Mouse (Mus musculus): ENCODE results near the gene Gm49405.
"Not testable (repeated sequence)": the region's sequence is repeated elsewhere in the genome, so short reads cannot be mapped to it uniquely, and the experiment has no call there.

Gene Gm49405

GRCm38 (mm10) chr19:4000119-4000900 lies at the start of gene Gm49405, which contains the start of gene Nudt8:
Gene Gm49405, plus strand, starts transcription at chr19:4000626.
Gene Nudt8, plus strand, starts transcription at chr19:4000580.
- peak; percentile 99 for DNase-seq (ENCODE audit: low spot score)

GRCm38 (mm10) chr19:3951461-3951860 lies 49.0 kb upstream of the Gm49405 start:
- DNase-seq (ENCODE audit: low spot score): no peak

- no peak for DNase-seq (ENCODE audit: low spot score)
Observed at GRCm38 (mm10) chr19:3952099-3952498, 48.3 kb upstream of the Gm49405 start.

DNA sequence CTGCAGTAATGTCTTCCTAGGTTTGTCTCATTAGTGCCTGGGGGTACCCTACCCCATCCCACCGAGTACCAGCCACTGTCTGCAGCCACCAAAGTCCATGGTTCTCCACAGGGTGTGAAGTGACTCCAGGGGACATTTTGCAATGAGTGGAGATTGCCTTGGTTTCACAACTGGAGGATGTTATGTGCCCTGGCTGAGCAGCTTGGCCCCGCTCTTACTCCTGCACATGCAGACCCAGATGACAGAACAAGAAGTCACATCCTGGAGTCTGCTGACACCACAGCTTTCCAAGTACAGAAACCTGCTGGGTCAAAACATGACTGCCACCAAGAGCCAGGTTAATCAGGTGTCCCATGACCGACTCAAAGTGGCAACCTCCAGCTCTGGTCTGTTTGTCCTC lies 45.4 kb upstream of the Gm49405 start:
- DNase-seq (ENCODE audit: low spot score): peak; percentile 30

GRCm38 (mm10) chr19:3955804-3956203 lies 44.6 kb upstream of the Gm49405 start:
- no peak for DNase-seq (ENCODE audit: low spot score)

GRCm38 (mm10) chr19:3957296-3958036 lies 43.0 kb upstream of the Gm49405 start:
- not testable (repeated sequence) for DNase-seq (ENCODE audit: low spot score)

- DNase-seq (ENCODE audit: low spot score): peak; percentile 66
Observed at GRCm38 (mm10) chr19:3958470-3958869, 42.0 kb upstream of the Gm49405 start, which contains the start of gene Aldh3b3. Gene Aldh3b3, plus strand, starts transcription at chr19:3958645.

DNA sequence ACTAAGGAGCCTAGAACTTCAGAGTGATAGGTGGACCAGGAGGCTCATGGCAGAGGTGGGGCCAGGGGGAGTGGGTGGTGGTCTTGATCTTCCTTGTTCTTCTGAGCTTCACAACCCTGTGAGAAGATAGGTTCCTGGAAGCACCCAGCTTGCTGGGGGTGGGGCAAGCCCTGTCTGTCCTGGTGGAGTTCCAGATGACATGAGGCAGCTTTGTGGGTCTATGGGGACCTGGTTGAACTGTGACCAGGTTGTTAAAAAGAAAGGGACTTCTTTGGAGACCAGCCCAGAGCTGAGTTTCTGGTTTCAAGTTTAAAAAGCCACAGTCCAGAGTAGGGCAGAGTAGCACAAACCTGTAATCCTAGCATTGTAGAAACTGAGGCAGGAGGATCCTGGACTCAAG lies 41.4 kb upstream of the Gm49405 start:
- DNase-seq (ENCODE audit: low spot score): peak; percentile 62

DNA sequence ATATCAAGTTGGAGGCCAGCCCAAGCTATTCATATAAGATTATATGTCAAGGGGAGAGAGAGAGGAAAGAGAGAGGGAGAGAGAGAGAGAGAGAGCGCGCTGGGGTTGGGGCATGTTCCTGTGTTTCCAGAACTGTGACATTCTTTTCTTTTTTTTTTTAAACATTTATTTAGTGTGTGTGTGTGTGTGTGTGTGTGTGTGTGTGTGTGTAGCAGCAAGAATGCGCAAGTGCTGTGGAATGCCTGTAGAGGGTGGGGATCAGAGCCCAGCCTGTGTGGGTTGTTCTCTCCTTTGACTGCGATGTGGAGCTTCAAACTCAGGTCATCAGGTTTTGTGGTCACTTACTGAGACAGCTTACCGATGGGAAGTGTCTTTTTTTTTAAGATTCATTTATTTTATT lies 40.2 kb upstream of the Gm49405 start:
- no peak for DNase-seq (ENCODE audit: low spot score)

- not testable (repeated sequence) for DNase-seq (ENCODE audit: low spot score)
Observed at GRCm38 (mm10) chr19:3961805-3962204, 38.6 kb upstream of the Gm49405 start.

DNA sequence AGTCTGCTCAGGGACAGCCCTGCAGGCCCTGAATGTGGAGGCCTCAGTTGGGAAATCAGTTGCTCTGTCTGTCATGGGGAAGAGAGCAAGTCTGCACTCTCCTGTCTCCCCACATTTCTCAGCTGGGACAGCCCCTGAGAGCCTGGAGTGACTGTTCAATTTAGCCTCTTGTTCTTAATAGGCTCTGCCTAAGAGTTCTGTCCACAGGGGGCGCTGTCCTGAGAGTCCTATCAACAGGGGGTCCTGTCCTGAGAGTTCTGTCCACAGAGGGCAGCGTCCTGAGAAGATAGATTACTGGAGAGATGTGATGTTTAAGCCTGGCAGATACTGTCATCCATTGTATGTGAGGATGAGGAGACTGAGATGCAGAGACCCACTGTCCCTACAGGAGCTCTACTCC lies 38.0 kb upstream of the Gm49405 start:
- peak; percentile 51 for DNase-seq (ENCODE audit: low spot score)

DNA sequence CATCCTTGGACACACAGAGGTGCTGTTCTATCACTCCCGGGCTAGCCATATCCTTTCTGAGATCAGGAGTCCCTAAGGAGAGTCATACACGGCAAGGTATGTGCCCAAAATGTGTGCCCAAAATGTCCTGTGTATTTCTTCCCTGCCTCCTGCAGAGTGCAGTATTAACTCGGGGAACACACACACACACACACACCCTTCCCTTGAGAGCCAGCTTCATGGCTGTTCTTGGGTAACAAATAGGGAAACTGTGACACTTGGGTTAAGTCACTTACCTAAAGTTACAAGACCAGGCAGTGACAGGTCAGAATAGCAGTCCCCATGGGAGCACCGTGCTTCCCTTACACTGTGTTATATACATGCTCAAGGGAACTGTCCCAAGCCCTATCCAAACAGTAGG lies 36.4 kb upstream of the Gm49405 start:
- DNase-seq (ENCODE audit: low spot score): no peak

- no peak for DNase-seq (ENCODE audit: low spot score)
Observed at GRCm38 (mm10) chr19:3966330-3967075, 33.9 kb upstream of the Gm49405 start.

- DNase-seq (ENCODE audit: low spot score): no peak
Observed at GRCm38 (mm10) chr19:3967258-3967657, 33.2 kb upstream of the Gm49405 start.

- DNase-seq (ENCODE audit: low spot score): peak; percentile 38
Observed at GRCm38 (mm10) chr19:3972229-3972628, 28.2 kb upstream of the Gm49405 start, which contains the start of gene Aldh3b2. Gene Aldh3b2, plus strand, starts transcription at chr19:3972328.

DNA sequence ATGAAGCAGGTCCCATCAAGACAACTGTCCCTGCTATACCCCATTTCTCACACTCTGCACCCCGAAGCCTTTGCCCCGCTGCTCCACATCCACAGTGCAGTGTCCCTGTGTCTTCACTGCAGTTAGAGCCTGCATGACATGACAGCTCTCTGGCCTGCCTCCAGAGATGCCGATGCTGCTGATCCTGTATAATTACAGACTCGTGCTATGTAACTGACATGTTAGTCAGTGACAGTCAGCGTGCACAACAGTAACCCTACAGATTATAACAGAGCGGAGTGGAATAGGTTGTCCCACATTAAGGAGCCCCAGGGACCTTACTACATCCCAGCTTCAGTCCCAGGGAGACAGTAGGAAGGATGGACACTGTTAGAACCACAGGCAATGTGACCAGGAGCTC lies 25.8 kb upstream of the Gm49405 start:
- DNase-seq (ENCODE audit: low spot score): not testable (repeated sequence)

DNA sequence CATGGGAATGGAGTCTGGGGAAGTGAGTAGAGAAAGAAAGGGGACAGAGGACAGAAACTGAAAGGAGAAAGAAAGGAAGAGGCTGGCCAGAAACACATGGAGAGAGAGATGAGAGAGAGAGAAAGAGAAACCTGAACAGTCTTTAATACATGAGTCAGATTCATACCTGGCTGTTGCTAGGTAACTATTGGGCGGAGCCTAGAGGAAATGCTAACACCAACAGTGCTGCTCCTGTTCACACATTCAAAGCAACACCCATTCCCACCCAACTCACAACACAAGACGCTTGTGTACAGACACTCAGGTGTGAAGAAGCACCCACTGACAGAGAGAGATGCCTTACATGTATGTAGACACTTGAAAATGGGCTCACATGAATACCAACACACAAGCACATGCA lies 24.6 kb upstream of the Gm49405 start:
- no peak for DNase-seq (ENCODE audit: low spot score)

DNA sequence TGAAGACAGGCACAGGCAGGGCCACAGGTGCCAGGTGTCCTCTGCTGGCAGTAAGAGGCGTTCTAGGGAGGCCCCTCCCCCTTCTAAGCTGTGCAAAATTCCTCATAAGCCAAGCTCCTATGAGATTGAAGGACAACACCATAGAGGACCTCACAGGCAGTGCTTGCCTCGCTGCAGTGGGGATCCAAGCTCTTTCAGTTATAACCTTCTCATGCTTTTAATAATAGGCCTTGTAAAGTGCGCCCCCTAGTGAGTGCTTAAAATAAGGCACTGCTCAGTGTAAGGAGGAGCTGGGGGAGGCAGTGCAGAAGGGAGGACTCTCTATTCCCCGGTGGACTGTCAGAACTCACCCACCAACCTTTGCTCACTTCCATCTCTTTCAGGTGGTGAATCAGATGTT lies 20.1 kb upstream of the Gm49405 start:
- peak; percentile 93 for DNase-seq (ENCODE audit: low spot score)

GRCm38 (mm10) chr19:3980917-3981316 lies 19.5 kb upstream of the Gm49405 start:
- DNase-seq (ENCODE audit: low spot score): no peak

GRCm38 (mm10) chr19:3983527-3984200 lies 16.8 kb upstream of the Gm49405 start:
- DNase-seq (ENCODE audit: low spot score): no peak

DNA sequence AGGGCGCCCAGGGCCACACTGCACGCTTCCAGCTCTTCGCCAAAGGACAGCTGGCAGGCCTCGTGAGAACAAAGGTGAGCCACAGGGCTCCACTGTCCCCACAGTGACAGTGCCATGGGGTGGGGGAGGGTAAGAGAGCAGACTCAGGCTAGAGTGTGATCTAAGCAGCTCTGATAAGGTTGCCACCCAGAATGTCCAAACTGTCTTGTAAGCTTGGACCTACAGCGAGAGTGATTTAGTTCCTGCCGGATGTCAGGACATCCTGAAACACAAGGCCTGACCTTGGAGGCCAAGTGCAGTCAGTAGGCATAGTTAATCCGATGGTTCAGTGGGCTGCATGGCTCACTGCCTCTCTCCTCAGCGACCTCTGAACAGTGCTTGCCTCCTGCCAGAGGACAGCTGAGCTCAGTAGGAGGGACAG lies 15.2 kb upstream of the Gm49405 start:
- peak; percentile 47 for DNase-seq (ENCODE audit: low spot score)

DNA sequence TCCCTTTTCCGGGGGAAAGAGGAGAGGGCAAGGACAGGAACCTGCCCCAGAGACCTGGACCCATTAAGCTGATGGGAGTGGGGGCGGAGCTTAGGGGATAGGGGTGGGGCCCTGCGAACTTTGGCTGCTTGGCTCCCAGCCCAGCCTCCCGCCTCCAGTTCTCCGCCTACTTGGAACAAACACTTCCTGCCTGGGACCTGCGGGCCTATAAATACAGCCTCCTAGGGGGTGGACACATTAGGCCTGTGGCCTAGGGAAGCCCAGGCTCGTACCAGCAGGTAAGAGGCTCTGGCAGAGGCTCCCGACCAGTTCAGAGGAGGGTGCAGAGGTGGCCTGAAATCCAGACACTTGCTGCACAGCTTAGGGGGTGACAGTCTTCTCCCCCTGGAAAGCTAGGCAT lies 14.1 kb upstream of the Gm49405 start, which contains the start of gene Acy3:
Gene Acy3 (plus strand): TSS at position 237 of the 400 bp plus-strand sequence.
- DNase-seq (ENCODE audit: low spot score): peak; percentile 83

All from adipocyte (in vitro differentiated cells).